Mouse (Mus musculus): ENCODE results near the gene Ust.

Ust gene

GRCm38 (mm10) chr10:8330006-8330405 lies 188.6 kb downstream of the Ust start:
- DNase-seq (ENCODE audit: low read depth, low spot score), result no peak

GRCm38 (mm10) chr10:8323304-8323765 lies 195.3 kb downstream of the Ust start:
- DNase-seq (ENCODE audit: low read depth, low spot score), result peak; percentile 74

GRCm38 (mm10) chr10:8320771-8321170 lies 197.9 kb downstream of the Ust start:
- no peak for DNase-seq (ENCODE audit: low read depth, low spot score)

GRCm38 (mm10) chr10:8309435-8309834 lies 209.2 kb downstream of the Ust start:
- no peak for DNase-seq (ENCODE audit: low read depth, low spot score)

GRCm38 (mm10) chr10:8304211-8304610 lies 214.4 kb downstream of the Ust start:
- no peak for DNase-seq (ENCODE audit: low read depth, low spot score)

- DNase-seq (ENCODE audit: low read depth, low spot score), result no peak
These were observed 219.5 kb downstream of the Ust start for GRCm38 (mm10) chr10:8299166-8299565.

GRCm38 (mm10) chr10:8297214-8297613 lies 221.4 kb downstream of the Ust start:
- no peak for DNase-seq (ENCODE audit: low read depth, low spot score)

GRCm38 (mm10) chr10:8290661-8291060 lies 228.0 kb downstream of the Ust start:
- DNase-seq (ENCODE audit: low read depth, low spot score), result peak; percentile 83

- no peak for DNase-seq (ENCODE audit: low read depth, low spot score)
These were observed 231.3 kb downstream of the Ust start for GRCm38 (mm10) chr10:8287350-8287791.

- no peak for DNase-seq (ENCODE audit: low read depth, low spot score)
These were observed 234.6 kb downstream of the Ust start for GRCm38 (mm10) chr10:8283991-8284390.

- no peak for DNase-seq (ENCODE audit: low read depth, low spot score)
These were observed 241.5 kb downstream of the Ust start for GRCm38 (mm10) chr10:8277094-8277493.

- no peak for DNase-seq (ENCODE audit: low read depth, low spot score)
These were observed 248.9 kb downstream of the Ust start for GRCm38 (mm10) chr10:8269681-8270080.

- peak; percentile 25 for DNase-seq (ENCODE audit: low read depth, low spot score)
These were observed 258.9 kb downstream of the Ust start for GRCm38 (mm10) chr10:8259716-8260115.

- DNase-seq (ENCODE audit: low read depth, low spot score), result no peak
These were observed 268.6 kb downstream of the Ust start for GRCm38 (mm10) chr10:8250005-8250404.

GRCm38 (mm10) chr10:8242336-8242735 lies 276.3 kb downstream of the Ust start:
- DNase-seq (ENCODE audit: low read depth, low spot score), result peak; percentile 73

GRCm38 (mm10) chr10:8240703-8241102 lies 277.9 kb downstream of the Ust start:
- no peak for DNase-seq (ENCODE audit: low read depth, low spot score)

GRCm38 (mm10) chr10:8240242-8240641 lies 278.4 kb downstream of the Ust start:
- DNase-seq (ENCODE audit: low read depth, low spot score), result peak; percentile 80

GRCm38 (mm10) chr10:8236780-8237571 lies 281.6 kb downstream of the Ust start:
- DNase-seq (ENCODE audit: low read depth, low spot score), result no peak

GRCm38 (mm10) chr10:8233148-8233901 lies 285.3 kb downstream of the Ust start:
- no peak for DNase-seq (ENCODE audit: low read depth, low spot score)

- DNase-seq (ENCODE audit: low read depth, low spot score), result no peak
These were observed 286.1 kb downstream of the Ust start for GRCm38 (mm10) chr10:8232535-8232934.

GRCm38 (mm10) chr10:8228375-8228743 lies 290.3 kb downstream of the Ust start:
- no peak for DNase-seq (ENCODE audit: low read depth, low spot score)

GRCm38 (mm10) chr10:8227705-8228374 lies 290.8 kb downstream of the Ust start:
- DNase-seq (ENCODE audit: low read depth, low spot score), result no peak

All from 3T3-L1 (cell line).